Mouse (Mus musculus): ENCODE measurements at regions not wholly inside any gene's neighbourhood (a gene's known extent, or its start where the extent isn't known, plus 50 kb on each side); places are given as distances from the start of the nearest gene placed in this dataset.

DNA sequence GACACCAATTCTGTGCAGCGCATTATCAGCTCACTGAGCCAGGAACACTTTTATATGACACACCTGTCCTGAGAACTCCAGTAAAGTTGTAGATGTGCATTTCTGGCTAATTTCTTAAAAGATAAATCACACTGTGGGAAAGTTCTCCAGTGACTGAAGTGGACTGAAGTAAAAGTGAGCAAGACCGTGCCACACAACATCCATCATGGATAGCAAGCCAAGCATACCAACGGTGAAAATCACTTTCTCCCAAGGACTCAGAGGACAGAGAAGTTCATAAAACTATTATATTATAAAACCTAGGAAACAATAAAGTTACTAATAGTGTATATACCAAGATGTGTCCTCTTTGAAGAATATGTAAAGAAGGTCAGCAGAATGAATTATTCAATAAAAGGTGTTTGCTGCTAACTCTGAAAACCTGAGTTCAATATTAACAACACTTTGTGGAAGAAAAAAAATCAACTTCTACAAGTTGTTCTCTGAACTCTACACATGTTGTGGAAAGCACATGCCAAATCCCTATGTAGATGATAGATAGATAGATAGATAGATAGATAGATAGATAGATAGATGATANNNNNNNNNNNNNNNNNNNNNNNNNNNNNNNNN lies 298.2 kb upstream of the Igbp1b start:
- no peak for DNase-seq

GRCm38 (mm10) chr6:138950888-138951287 lies 292.5 kb upstream of the Igbp1b start:
- DNase-seq: no peak

GRCm38 (mm10) chr6:138946632-138947031 lies 288.3 kb upstream of the Igbp1b start:
- DNase-seq: no peak

- no peak for DNase-seq
These were observed 287.1 kb upstream of the Igbp1b start for GRCm38 (mm10) chr6:138945432-138945831.

DNA sequence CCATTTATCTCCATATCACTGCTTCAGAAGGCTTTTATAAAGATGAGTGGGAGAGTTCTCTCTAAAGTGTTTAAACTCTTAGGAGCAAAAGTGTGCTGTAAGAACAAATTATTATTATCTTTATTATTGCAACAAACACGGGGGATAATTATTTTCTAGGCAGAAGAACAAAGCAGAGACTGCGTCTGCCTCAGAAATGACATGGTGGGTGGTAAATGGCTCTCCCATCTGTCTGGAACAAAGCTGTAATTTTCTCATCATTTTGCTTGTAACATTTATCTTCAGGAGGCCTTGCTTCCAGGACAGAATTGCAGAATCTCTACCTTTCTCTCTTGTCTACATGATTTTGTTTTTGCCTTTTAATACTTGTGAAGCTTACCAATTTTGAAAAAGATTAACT lies 261.8 kb upstream of the Igbp1b start:
- no peak for DNase-seq

- DNase-seq: no peak
These were observed 261.2 kb upstream of the Igbp1b start for GRCm38 (mm10) chr6:138919531-138919930.

GRCm38 (mm10) chr6:138914981-138915380 lies 256.6 kb upstream of the Igbp1b start:
- no peak for DNase-seq

DNA sequence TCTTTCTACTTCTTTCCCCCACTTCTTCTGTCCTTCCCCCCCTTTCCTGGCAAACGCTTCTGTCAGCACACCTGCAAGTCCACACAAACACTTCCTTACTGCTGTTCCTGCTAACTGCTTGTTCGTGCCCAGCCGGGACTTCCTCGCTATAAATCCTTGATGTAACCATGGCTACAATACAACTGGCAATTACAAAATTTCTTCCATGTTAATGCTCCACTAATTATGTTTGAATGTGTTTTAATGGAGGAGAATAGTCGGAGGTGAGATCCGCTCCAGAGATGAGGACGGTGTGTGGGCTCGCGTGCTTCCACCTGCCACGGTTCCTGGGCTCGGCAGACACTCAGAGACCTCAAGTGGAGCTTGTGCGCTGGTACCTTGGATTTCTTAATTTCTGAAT lies 215.3 kb upstream of the Igbp1b start:
- no peak for DNase-seq

DNA sequence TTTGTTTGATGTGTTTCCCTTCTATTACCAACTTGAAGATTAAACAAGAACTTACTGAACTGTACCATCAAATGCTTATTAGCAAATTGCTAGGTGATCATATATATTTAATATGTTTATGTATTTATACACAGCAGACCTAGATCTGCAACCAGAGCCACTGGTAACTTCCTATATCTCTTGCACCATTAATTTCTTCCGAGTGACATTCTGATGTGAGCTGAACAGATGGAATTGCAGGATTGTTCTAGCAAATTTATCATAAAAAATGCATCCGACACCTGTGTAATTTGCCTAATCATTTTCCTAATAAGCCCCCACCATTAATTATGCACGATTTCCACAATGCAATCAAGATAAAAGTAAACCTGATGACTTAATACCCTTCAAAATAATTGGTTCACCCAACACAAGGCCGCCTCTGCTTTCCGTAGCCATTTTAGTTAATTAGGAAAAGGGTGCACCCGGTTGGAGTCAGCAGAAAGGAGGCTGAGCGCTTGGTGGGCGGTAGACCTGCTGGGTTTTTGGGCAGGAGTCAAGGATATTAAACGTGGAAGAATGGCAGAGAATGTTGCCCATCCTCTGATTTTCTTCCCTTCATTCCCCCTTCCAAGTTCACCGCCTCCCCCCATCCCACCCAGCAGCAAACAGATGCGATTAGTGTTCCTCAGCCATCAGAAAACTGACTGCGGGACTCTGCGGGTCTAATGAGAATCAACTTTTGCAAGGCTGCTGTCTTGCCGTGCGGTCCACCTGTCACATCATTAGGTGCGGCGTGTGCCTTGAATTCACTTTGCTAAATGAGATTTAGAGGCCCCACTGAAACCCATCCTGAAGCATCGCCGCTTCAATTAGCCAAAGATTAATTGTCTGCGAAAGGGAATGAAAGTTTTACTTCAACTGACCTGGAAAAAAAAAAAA lies 214.4 kb upstream of the Igbp1b start:
- no peak for DNase-seq

GRCm38 (mm10) chr6:138838043-138838442 lies 179.7 kb upstream of the Igbp1b start:
- peak; percentile 81 for DNase-seq

GRCm38 (mm10) chr6:138834876-138835275 lies 176.5 kb upstream of the Igbp1b start:
- no peak for DNase-seq

GRCm38 (mm10) chr6:138801835-138802234 lies 143.5 kb upstream of the Igbp1b start:
- DNase-seq: no peak

DNA sequence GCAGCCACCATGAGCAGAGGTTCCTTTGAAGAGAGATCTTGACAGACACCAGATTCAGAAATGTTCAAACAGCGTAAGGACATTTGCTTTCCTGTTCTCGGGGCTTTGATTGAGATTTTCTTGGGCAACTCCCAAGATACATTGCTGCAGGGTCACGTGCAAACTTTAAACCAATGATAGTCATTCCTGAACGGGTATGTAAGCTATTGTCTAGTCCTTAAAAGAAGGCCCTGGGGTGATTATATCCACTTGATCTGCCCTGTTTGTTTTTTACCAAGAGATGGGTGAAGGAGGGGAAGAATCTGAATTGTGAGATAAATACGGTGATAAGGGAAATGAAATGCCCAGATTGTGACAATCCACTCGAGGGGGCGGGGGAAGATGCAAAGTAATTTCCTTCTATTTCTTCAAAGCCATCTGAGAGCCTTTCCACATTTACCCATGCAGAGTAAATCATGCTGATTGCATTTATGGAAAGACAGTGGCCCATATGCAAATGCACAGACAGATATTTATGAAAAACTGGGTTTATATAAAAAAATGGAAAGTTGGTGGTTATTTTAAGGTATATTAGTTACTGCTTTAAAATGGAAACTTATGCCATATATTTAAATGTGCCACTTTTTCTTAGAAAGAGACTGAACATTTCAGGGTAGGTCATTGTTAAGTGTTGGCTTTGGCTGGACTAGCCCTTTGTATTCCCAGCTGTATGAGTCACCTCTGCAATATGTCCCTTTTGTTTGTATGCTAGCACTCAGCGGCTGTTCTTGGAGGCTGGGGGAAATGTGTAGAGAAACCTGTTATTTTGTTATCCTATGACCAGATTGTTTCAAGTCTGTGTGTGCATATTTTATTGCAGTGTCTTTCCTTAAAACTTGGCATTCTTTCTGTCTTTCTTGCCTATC lies 142.7 kb upstream of the Igbp1b start:
- no peak for DNase-seq

GRCm38 (mm10) chr6:138794706-138795105 lies 136.4 kb upstream of the Igbp1b start:
- no peak for DNase-seq

GRCm38 (mm10) chr6:138792802-138793201 lies 134.5 kb upstream of the Igbp1b start:
- DNase-seq: peak; percentile 66

- DNase-seq: peak; percentile 48
These were observed 124.6 kb upstream of the Igbp1b start for GRCm38 (mm10) chr6:138782907-138783306.

GRCm38 (mm10) chr6:138782470-138782869 lies 124.1 kb upstream of the Igbp1b start:
- no peak for DNase-seq

DNA sequence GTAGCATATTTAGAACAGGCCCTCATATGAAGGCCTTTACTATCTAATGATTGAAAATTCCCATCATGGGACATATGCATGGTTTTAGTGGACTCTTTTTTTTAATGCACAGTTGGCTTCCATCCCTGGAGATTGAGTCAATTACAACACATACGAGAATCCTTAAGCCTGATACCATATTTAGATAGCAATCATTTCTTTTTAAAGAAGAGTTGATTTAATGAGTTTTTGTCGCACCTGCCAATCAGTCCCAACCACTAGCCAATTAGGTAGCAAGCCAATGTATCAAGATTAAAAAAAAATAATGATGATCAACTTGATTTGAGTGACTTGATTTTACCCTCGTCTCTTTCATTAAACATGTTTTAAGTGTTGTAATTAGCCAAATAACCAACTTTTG lies 103.6 kb upstream of the Igbp1b start:
- DNase-seq: no peak

- DNase-seq: no peak
These were observed 96.6 kb upstream of the Igbp1b start for GRCm38 (mm10) chr6:138754955-138755303.

- DNase-seq: no peak
These were observed 96.1 kb upstream of the Igbp1b start for GRCm38 (mm10) chr6:138754302-138754954.

DNA sequence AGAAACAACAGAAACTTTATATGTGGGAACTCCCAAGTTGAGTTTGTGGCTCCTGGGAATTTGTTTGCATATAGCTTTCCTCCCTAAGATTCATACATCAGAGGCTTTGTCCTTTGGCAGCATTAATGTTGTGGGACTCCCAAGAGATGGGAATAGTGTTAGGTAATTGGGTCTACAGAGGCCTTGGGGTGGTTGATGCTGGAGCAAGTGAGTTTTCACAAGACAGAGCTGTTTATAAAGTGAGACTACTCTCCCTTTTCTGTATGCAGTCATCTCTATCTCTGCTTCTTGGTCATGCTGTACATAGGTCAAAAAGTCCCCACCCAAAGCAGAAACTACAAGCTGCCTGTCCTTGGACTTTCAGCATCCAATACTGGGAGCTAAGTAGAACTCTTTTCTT lies 59.4 kb upstream of the Igbp1b start:
- peak; percentile 56 for DNase-seq

Data from heart, adult 11 months (tissue).